Mouse (Mus musculus) layer of hippocampus, adult 9-10 months (tissue): ENCODE data around the gene Mcrs1.
"Not testable (repeated sequence)": the region's sequence is repeated elsewhere in the genome, so short reads cannot be mapped to it uniquely, and the experiment has no call there.

ENCODE experiments used
- DNase-seq: peaks from one replicate; pipeline ENCODE4 v3.0.0; 2022; ENCODE audit warnings: low spot score

Mcrs1 gene

DNA sequence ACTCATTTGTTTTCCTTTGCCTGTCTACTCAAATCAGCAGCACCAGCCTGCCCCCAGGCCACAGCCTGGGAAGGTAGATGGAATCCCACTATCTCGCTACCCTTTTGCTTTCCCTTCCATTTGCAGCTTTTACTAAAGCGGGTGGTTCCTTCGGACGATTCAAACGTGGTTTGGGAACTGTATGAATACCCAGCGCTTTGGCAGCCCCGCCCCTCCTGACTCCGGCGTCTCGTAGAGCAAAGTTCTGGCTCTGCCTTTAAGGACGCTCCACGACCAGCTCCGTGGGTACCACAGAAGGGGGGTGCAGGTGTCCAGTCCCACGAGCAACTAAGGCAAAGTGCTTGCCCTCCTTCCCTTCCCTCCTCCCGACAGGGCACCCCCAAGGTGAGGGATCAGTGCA is 650 bp downstream of the Mcrs1 start:
- DNase-seq = not testable (repeated sequence)

DNA sequence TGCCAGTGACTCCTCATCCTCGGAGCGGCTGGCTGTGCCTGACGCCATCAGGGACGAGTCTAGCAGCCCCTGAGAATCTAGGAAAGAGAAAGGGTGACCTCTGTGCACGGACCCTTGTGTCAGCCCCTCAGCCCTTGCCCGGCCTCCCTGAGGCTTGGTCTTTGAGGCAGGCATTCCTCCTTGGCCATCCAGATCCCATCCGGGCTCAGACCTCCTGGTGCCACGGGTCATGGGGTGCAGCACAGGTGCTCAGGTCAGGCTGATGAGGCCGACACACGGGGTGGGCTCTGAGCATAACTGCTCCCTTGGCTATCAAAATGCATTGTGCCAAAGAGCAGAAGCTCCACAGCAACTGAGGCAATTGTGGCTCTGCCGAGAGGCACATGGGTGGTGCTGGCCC is 1.8 kb downstream of the Mcrs1 start:
- DNase-seq = no peak

DNA sequence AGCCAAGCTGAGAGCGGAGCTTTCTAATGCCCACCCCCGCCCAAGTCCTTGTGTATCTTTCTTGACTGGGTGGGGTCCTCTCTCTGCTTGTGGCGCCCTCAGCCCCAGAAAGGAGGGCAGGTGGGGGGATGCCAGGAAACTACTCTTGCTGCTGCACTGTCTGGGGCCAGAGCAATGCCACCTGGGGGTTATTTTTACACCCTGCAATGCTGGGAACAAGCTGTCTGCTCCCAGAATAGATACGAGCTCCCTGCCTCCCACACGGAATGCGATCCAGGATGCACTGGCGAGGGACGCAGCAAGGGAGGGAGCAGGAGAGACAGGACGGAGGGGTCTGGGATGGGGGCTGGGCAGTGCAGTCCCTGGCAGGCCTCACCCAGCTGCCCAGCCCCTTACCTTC is 2.8 kb downstream of the Mcrs1 start:
- DNase-seq = no peak

DNA sequence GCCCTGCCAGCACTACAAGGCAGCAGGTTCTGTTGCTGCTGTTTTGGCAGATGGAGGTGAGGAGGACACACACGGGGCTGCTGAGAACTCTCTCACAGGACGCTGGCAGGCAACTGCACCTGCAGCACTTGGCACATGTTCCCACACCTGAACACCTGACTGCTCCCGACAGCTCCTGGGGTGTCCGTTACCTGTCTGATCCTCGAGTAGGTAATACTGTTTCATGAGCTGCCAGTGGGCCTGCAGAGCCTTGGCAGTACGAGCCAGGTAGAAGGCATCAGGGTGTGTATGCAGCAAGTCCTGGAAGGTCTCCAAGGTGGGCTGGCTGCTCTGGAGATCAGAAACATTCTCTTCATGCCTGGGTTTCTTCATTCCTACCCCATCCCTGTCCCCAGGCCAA is 5.0 kb downstream of the Mcrs1 start:
- not testable (repeated sequence) for DNase-seq

DNA sequence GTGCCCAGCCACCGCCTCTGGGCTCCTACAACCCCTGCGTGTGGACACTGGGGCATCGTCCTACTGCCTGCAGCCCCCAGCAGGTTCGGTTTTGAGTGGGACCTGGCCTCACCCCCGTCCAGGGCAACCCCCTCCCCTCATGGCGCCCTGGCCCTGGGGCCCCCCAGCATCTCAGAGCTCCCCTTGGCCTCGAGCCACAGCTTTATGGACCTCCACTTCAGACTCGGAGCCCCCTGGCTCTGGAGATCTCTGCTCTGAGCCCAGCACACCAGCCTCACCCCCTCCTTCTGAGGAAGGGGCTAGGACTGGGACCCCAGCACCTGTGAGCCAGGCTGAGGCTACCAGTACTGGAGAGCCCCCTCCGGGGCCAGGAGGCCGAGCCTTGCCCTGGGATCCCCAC is 9.7 kb downstream of the Mcrs1 start:
- DNase-seq = no peak

DNA sequence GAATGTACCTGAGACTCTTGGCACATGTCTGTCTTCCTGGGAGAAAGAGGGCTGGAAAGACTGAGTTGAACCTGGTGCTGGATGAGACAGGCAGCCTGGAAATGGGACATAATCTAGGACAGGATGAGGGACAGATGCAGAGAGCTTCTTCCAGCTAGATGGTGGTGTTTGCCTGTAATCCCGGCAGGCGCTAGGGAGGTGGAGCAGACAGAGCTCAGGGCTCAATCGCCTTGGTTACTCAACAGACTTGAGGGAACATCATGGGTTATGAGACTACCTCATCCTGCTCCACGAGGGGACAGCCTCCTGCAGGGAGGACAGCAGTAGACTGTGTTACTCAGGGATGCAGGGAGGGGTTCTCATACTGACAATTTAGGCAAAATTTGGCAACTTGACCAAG is 10.5 kb downstream of the Mcrs1 start:
- DNase-seq = no peak

DNA sequence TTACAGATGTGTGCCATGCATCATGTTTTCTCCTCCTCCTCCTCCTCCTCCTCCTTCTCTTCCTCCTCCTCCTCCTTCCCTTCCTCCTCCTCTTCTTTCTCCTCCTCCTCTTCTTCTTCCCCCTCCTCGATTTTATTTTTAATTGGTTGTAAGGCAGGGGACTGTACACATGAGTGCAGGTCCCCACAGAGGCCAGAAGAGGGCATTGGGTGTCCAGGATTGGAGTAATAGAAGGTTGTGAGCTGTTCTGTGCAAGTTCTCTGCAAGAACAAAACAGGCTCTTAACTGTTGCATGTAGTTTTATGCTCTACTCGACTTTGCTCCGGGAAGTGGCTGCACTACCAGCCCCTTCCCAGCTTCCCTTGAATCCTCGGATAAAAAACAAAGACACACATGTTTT is 11.6 kb downstream of the Mcrs1 start:
- no peak for DNase-seq

DNA sequence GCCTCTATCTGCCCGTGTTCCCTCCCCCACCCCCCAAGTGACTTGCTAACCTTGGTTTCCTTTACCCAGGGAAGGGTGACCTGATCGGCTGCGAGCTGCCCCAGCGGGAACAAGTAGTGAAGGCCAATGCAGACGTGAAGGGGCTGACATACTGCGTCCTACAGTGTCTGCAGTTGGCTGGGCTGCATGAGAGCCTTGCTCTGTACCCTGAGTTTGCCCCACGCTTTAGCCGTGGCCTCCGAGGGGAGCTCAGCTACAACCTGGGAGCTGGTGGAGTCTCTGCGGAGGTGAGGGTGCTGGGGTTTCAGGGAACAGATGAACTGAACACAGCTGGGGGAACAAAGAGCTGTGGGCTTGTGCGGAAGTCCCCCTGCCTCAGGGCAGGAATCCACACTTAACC is 13.8 kb downstream of the Mcrs1 start:
- no peak for DNase-seq

DNA sequence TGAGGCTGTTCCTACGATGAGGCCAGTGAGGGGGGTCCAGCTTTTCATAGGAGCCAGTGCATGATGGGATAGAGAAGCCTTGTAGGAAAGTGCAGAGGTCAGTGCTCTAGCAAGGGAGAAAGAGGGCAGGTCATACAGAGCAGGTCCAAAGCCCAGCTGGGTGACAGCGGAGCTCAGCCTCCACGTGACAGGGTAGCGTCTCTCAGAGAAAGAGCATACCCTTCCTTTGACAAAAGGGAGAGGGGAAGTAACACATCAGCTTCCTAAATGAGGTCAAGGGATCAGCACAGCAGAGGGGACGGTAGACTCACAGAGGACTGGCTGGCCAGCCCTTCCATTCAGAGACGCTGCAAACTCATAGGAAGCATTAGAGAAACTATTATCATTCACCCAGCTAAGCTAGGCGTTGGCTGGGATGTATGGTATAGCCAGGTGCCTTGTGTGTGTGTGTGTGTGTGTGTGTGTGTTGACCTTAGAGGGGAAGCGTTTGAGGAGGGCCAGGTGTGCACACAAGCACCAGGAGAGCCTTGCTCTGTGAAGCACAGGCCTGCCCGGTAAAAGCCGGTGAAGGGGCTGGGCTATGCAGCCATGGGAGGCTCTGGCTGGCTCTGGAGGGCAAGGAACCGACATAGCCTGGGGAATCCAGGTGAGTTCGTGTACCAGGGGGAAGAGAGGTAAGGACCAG is 17.3 kb downstream of the Mcrs1 start:
- DNase-seq = no peak

DNA sequence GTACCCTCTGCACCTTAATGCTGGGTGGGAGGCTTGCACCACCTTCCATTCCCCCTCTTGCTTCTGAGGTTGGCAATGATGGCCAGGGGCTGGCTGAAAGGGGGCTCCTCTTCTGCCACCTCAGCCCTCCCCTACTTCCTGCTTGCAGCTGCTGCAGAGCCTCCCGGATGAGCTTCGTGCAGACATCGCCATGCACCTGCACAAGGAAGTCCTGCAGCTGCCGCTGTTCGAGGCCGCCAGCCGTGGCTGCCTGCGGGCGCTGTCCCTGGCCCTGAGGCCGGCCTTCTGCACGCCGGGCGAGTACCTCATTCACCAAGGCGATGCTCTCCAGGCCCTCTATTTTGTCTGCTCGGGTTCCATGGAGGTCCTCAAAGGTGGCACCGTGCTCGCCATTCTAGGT is 18.0 kb downstream of the Mcrs1 start:
- DNase-seq = no peak

DNA sequence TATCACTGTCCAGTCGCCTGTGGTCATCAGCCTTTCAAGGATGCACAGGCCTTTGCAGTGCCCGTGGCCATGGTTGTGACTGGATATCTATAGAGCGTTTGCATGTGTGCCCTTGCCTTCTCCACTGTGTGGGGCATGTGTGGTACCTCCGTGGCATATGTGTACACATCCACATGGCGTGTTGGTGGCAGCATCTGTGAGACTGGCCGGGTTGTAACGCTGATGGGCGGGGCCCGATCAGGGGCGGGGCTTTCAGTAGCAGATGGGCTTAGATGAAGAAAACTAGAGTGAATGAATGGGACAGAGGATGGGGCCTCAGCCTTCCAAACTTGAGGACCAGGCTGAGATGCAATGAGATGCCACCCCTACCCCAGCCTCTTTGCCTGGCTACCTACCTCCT is 19.8 kb downstream of the Mcrs1 start:
- DNase-seq = no peak

DNA sequence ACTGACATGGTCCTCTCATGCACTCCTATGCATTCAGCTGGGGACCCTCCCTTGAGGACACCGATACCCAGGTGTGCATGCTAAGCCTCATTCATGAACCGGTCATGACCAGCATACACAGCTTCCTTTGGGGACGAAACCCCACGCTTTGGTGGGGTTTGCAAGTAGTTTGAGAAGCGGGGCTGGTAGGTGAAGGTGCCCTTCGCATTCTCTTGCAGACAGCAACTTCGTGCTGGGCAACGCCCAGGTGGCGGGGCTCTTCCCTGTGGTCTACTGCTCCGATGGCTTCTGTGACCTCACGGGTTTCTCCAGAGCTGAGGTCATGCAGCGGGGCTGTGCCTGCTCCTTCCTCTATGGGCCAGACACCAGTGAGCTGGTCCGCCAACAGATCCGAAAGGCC is 25.7 kb downstream of the Mcrs1 start:
- no peak for DNase-seq

DNA sequence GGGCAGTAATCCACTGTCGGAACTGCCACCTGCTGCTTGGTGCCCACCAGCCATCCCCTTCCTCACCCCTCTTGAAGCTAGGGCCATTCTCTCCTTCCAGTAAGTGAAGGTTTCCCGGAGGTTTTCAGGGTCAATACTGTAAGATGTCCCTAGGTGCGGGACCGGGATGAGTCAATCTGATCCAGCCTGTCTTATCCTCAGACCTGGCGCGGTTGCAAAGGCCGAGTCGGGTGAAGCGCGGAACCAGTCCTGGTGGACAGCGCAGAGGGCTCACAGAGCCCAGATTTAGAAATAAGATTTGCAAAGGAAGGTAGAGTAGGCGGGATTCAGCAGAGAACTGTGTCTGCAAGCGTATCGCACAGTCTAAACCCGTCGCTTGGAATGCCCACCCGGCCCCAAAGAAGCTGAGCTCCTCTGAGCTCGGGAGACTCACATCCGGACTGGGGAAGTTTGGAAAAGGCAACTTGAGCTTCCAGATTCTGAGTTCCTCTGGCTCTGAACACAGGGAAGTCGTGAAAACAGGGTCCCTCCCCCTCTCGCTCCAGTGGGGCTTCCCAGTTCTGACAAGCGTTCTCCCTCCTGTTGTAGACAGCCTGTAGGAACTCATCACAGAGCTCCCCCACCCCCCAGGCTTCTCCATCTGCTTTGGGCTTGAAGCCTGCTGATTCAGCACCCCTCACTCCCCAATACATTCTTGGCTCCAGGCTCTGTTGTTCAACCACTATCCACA is 26.5 kb downstream of the Mcrs1 start:
- DNase-seq = peak; percentile 38

DNA sequence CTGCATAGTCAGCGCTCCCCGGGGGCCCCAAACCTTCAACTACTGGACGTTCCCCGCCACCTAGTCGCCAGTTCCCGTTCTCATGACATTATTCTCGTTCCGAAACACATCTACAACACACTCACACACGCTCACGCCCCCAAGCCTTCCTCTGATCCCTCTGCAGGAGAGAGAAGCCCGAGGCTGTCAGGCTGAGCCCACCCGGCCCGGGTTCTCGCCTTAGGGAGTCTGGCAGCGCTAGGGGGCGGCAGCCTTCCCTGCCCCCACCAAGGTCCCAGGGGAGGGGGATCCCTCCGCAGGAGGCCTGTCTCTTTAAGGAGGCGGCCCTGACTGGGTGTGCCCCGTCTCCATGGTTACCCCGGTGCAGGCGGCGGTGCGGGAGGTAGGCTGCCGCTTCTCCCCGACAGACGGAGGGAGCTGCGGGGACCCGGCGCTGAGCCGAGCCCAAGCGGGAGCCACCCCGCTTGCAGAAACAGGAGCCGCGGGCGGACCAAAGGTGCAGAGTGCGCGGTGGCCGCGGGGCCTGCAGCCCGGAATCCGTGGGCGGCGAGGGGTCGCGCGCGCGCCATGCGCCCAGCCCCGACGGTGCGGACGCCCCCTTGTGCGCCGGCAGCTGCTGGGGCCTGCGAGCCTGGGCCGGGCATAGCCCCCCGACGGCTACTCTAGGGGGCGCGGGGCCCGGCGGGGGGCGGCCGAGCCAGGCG is 27.4 kb downstream of the Mcrs1 start, which contains the start of gene Kcnh3:
TSS of gene Kcnh3 (plus strand) at position 654 of the 704 bp plus-strand sequence.
- no peak for DNase-seq

DNA sequence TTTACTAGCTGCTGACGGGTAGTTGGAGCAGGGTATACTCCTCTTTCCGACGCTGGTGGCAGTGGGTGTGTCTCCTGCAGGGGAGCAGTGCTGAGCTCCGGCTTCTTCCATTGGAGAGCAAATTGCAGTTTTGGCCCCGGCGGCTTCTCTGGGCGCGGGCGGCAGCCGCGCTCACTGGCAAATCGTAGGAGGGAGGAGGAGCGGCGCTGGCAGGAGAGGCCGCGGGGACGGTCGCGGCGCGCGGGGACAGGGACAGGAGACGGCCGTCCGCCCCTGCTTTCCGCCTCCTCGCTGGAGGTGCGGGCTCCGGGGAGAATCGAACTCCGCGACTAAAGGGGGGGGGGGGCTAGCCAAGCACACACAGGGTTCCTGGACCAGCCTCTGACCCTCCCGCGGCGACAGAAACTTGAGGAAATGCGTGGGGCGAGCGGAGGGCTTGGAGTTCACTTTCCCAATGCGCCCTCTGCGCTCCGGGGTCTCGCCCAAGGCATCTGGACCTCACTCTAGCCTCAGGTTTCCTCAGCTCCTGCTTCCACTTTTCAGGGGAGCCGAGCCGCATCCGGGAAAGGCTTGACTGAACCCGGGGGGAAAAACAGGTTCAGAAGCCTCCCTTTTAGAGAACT is 28.1 kb downstream of the Mcrs1 start:
- DNase-seq = no peak

DNA sequence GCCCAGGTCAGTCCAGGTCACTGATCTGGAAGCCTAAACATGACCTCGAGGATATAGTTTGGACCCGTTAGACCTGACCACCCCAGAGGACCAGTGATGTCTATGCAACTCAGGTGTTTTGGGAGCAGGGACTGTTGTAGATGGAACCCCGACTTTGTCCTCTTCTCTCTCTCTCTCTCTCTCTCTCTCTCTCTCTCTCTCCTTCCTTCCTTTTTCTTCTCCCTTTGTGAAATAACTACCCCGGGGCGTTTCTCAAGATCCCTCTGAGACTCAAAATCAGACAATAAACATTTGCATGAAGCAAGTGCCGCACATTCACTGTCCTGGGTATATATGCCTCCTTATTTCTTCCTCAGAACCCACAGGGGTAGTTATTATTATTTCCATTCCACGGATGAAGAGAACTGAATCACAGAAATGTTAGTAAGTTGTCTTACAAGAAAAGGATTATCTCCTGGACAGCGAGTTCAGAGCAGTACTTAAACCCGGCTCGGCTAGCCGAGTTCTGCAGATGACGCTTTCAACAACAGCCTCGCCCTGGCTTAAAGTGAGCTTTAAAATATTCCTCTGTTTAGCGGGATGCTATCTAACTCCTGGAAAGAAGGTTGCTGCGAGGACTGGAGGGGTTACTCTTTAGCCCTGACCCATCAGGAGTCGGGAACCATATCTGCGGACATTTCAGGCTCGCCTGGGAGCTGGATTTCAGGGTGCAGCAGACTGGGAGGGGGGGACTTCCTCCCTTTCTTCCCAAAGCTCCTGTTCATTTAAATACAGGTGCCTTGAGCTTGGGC is 28.8 kb downstream of the Mcrs1 start:
- DNase-seq = no peak

DNA sequence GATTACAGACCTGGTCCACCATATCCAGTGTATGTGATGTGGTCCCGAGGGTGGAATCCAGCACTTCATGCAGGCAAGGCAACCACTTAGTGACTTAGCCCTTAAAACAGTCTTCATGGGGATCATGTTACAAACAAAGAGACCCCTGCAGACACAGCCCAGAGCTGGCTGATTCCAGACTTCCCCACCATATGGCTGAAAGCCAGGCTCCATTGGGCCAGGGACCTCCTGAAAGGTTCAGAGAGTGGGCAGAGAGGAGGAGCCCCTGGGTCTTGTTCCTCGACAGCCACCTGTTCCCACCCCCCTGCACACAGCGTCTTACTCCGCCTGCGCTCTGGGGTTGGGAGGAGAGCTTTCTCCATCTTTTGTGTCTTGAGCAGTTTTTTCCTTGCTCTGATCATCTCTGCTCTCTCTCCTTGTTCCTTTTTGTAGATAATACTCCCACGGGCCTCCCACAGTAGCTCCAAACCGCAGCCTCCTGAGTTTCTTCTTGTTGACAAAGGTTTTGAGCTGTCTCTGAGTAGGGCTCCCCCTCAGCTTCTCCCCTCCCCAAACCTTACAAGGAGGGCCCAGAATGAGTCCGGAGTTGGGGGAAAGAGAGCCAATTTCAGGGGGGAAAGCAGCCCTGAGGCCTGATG is 30.3 kb downstream of the Mcrs1 start:
- DNase-seq = no peak

DNA sequence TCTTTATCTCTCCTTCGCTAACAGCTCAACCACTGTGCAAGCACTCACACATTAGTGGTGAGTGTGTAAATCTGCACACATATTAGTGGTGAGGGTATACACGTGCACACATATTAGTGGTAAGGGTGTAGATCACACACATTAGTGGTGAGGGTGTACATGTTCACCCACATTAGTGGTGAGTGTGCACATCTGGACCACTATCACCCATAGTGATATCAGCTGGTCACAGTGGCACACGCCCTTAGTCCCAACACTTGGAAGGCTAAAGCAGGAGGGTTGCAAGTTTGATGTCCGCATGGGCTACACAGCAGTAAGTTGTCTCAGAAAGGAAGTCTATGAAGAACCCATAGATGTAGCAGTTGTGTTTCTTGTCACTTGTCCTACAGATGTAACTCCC is 34.1 kb downstream of the Mcrs1 start:
- no peak for DNase-seq

DNA sequence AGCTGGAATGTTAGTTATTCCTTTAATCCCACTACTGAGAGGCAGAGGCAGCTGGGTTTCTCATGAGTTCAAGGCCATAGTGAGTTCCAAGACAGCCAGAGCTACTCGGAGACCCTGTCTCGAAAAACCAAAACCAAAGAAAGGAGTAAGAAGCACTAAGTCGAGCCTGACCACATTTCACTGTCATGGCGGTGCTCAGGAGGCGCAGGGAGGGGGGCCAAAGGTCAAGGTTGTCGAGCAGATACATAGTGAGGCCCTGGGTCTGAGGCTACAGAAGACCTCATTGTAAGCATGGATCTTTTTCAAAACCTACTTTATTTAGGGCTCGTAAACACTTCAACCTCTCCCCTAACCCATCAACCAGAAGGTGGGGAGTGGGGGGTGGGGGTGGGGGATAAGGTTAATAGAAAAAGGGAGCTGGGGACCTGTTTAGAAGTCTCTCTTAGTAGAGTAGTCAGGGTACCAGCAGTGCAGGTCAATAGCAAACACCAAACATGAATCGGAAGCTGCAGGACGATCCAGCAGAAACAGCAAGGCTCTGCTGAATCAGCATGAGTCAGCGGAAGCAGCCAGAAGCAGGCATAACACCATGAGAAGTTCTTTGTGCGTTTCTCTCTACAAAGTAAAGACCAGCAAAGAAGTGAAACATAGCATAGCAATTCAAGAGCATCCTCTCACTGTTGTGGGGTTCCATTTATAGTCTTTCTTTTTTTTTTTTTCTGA is 35.9 kb downstream of the Mcrs1 start:
- DNase-seq = no peak

DNA sequence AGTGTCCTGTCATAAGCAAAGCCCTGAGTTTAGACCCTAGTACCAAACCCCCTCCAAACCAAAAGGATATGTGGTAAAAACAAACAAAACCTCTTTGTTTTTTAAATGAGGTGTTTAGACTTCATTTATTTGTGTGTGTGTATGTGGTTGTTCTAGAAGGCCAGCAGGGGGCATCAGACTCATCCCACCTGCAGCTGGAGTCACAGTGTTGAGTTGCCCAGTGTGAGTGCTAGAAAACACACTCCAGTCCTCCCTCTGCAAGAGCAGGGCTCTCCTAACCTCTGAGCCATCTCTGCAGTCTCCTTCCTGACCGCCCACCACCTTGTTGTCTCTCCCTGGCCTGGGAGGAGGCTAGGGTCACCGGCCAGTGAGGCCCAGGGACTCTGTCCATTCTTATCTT is 36.8 kb downstream of the Mcrs1 start:
- no peak for DNase-seq

DNA sequence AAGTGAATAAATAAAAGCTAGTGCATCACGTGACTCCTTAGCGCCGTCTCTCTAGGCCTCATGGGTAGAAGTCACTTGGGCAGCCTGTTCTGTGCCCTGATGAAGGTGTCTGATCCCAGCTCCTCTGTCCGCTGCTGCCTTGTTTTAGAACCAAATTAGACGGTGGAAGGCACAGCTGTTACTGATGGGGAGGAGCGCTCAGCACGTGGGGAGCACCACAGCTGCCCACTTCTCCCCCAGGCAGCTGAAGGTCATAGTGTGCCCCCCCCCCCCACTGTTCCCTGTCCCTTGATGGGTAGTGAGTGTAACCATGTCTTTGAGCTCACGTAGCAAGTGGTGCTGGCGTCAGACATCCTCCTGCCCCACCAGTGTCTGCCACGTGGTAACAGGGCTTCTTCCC is 38.6 kb downstream of the Mcrs1 start:
- no peak for DNase-seq
